Mouse (Mus musculus): Measurements from ENCODE around the gene En2. TPM values are rescaled to one million over a fixed set of nuclear protein-coding genes. Genes with fewer than 3 reads are reported as not detected.

Gene En2
- polyA plus RNA-seq (2014; fragmentation: Illumina TruSeq; extraction: RNeasy Lipid Tissue Mini Kit (QIAGEN cat#74804); ENCODE audit: low read depth, low replicate concordance), result not detected

GRCm38 (mm10) chr5:28165358-28166255 lies at the start of gene En2:
Gene En2, plus strand, starts transcription at chr5:28165694.

Other genes with a start within 250 kb of the En2 start
- gene Insig1, start 94.3 kb upstream of the En2 start, polyA plus RNA-seq (2014; fragmentation: Illumina TruSeq; extraction: RNeasy Lipid Tissue Mini Kit (QIAGEN cat#74804); ENCODE audit: low read depth, low replicate concordance), result 89.4 TPM
- gene Cnpy1, start 80.1 kb downstream of the En2 start, polyA plus RNA-seq (2014; fragmentation: Illumina TruSeq; extraction: RNeasy Lipid Tissue Mini Kit (QIAGEN cat#74804); ENCODE audit: low read depth, low replicate concordance), result 0.45 TPM
- 23.6 TPM for gene Rbm33, start 151.4 kb downstream of the En2 start, polyA plus RNA-seq (2014; fragmentation: Illumina TruSeq; extraction: RNeasy Lipid Tissue Mini Kit (QIAGEN cat#74804); ENCODE audit: low read depth, low replicate concordance)